Mouse (Mus musculus): ENCODE measurements at regions not wholly inside any gene's neighbourhood (a gene's known extent, or its start where the extent isn't known, plus 50 kb on each side); places are given as distances from the start of the nearest gene placed in this dataset.

DNA sequence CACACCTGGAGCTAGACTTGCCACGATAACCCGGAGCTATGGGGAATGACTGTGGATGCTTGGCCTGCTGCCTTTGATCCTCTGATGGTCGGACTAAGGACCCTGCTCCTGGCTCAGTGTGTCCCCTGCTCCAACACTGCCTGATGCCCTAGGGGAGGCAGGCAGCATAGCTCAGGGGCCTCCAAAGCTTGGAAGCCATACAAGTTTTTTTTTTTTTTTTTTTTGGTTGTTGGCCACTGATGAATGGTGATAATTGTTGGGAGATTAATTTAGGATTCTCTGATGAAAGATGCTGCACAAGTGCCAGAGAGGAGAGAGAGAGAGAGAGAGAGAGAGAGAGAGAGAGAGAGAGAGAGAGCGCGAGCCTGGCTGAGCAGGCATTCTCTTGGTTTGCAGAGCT lies 211.6 kb upstream of the Msx2 start:
- TF ChIP-seq POLR2A (IDR thresholded peaks at IDR 0.05; ENCODE audit: control insufficient read depth, extremely low read depth, insufficient read depth, low read length, poor library complexity) = no peak
- no peak for TF ChIP-seq CTCF (IDR thresholded peaks at IDR 0.05; ENCODE audit: borderline replicate concordance, control insufficient read depth, extremely low read depth, insufficient read depth, low read length, poor library complexity)

All from thymus, adult 2 months (tissue).